Mouse (Mus musculus) spleen, embryonic (tissue): ENCODE measurements around the gene Tm2d1.

Experiments used
- CTCF ChIA-PET: fragments of 350-600 bp; sonication (Branson Sonifier 250); formaldehyde crosslinking; loops from one replicate; lab custom pipeline; 2022; lab: Charles Lee

Gene Tm2d1

GRCm38 (mm10) chr4:98322223-98322622 is 60.9 kb downstream of the Tm2d1 start:
- CTCF ChIA-PET, result no interaction called here

GRCm38 (mm10) chr4:98321371-98322111 is 61.6 kb downstream of the Tm2d1 start:
- CTCF ChIA-PET, result no interaction called here

- CTCF ChIA-PET, result no interaction called here
These were observed 64.3 kb downstream of the Tm2d1 start for GRCm38 (mm10) chr4:98318769-98319168.

GRCm38 (mm10) chr4:98317149-98317548 is 66.0 kb downstream of the Tm2d1 start:
- CTCF ChIA-PET, result no interaction called here
